Mouse (Mus musculus): ENCODE results near the gene Rnf39. TPM values are rescaled to one million over a fixed set of nuclear protein-coding genes. Genes with fewer than 3 reads are reported as not detected.

The Rnf39 gene
- under 1 TPM in 3 of 4 experiments, not detected in 1; 0.15 to 0.51 (median 0.17) TPM for total RNA-seq (2022)

DNA sequence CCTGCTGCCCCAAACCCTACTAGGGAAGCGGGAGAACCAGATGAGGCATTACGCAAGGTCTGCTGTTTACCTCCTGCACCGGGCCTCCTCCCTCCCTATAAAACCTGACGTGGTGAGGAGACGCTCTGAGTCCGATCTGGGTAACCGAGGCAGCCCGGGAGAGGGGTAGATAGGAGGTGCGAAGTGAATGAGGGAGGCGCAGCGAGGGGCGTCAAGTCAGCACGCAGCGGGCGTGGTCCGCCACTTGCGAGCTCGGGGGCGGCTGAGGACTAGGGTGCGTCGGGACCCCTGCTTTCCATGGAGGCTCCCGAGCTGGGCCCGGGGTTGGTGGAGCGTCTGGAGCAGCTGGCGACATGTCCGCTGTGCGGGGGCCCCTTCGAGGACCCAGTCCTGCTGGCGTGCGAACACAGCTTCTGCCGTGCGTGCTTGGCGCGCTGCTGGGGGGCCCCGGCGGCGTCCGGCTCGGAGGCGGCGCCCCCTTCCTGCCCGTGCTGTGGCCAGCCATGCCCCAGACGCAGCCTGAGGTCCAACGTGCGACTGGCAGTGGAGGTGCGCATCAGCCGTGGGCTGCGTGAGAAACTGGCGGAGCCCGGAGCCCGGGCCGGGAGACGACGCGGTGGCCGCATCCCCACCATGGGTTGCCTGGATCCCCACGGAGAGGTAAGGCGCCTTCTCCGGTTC, at the start of gene Rnf39:
TSS of gene Rnf39 (plus strand) at position 128 of the 681 bp plus-strand sequence.
- DNase-seq = no peak

DNA sequence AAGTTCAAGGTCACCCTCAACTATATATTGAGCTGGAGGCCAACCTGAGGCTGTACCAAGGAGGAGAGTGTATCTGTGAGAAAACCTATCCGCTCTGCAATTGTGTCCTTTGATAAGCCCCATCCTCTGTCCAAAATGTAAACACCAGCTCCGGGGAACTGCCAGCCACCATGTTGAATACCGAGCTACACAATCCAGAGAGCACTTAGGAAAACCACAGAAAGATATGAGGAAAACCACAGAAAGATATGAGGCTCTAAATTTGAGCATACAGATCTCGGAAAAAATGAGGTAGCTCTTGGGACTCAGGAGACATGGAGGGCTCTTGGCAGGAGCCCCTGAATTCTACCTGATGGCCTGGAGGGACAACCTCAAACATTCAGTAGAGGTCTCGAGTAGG, 49.3 kb upstream of the Rnf39 start:
- no peak for DNase-seq

GRCm38 (mm10) chr17:36896583-36896982, 46.1 kb upstream of the Rnf39 start:
- no peak for DNase-seq

GRCm38 (mm10) chr17:36897065-36897464, 45.7 kb upstream of the Rnf39 start:
- DNase-seq = no peak

DNA sequence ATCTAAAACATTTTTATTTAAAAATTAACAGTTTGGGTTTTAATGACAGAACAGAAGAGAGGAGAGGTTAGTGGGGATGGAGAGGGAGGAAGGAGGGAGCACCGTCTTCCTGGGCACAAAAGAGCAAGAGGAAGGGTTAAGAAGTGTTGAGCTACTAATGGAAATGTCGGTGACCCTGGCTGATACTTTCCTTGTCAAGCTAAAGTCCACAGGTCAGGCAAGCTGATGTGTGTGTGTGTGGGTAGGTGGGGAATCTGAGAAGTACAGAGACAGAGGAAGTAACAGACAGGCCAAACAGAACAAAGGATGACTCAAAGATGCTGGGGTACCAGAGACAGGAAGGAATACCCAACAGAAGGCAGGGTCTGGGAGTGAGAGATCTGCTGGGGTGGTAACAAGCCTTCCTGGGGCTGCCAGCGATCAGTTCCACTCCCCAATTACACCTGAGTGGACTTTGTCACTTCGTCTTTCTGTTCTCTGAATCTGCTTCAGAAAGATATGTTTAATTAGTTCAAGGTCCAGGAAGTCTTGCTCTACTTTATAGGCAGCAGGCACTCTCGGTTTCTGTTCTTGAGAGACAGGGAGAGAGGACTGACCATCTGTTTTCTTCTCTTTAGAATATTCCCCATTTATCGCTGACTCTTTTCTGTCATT, 45.0 kb upstream of the Rnf39 start, which contains the start of gene Trim31:
TSS of gene Trim31 (plus strand) at position 567 of the 654 bp plus-strand sequence.
- no peak for DNase-seq

- DNase-seq = no peak
Observed at GRCm38 (mm10) chr17:36899376-36899775, 43.3 kb upstream of the Rnf39 start.

GRCm38 (mm10) chr17:36900001-36900400, 42.7 kb upstream of the Rnf39 start:
- DNase-seq = no peak

DNA sequence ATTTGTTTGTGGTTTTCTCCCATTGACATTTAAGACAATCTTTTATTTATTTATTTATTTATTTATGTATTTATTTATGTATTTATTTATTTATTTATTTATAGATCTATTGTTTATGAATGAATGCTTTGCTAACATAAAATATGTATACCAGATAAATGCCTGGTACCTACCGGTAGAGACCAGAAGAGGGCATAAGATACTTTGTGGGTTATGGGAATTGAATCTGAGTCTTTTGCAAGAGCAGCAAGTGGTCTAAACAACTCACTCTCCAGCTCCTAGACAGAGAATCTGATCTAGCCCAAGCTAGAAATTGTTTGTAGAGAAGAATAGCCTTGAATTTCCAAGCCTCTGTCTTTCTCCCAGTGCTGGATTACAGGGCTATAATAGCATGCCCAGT, 42.0 kb upstream of the Rnf39 start:
- DNase-seq = no peak

DNA sequence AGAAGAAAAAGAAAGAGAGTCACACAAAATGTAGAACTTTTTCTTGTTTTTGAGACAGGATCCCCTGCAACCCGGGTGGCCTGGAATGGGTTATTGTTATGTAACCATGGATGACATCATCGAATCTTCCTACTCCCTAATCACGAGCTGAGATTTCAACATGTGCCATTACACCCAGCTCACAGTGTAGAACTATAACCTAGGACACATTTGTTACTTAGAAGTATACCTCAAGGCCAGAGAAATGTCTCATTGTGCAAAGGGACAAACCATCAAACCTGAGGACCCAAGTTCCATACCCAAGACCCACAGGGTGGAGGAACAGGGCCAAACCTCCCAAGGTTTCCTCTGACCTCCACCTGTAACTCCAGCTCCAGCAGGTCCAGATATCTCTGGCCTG, 39.1 kb upstream of the Rnf39 start:
- no peak for DNase-seq

DNA sequence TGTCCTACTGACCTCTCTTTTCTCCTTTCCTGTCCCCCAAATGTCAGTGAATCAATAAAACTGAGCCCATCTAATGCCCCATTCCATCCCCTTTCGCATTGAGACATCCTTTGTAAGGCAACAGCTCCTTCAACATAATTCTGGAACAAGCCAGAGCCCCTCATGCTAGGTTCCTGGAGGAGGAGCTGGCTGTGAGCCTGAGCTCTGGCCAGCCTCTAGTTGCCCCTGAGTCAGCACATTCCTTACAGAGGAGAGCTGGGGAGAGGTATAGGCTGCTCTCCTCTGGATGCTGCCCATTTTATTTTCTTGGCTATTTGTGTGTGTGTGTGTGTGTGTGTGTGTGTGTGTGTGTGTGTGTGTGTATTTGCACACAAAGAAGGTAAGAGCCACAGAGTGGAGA, 34.5 kb upstream of the Rnf39 start:
- DNase-seq = no peak

- DNase-seq = no peak
Observed at GRCm38 (mm10) chr17:36909802-36910201, 32.9 kb upstream of the Rnf39 start.

DNA sequence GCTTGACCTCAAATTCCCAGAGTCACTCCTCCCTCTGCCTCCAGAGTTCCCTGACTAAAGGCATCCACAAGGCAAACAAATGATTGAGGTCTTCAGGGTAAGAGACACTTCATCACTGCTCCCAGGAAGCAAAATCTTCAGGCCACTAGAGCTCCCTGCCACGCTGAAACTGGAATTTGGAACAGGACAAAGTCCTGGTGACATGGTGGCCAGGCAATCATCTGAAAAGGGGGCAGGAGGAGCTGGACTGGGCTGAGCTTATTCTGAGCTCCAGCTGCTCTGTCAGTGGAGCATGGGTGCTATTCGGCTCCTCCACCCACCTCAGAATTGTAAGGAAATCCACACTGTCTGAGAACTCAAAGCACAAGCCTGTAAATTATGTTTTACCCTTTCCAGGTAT, 30.7 kb upstream of the Rnf39 start:
- DNase-seq = no peak

- no peak for DNase-seq
Observed at GRCm38 (mm10) chr17:36914108-36914507, 28.6 kb upstream of the Rnf39 start.

GRCm38 (mm10) chr17:36915076-36915475, 27.6 kb upstream of the Rnf39 start:
- DNase-seq = no peak

- DNase-seq = peak; percentile 84
Observed at GRCm38 (mm10) chr17:36920239-36920638, 22.5 kb upstream of the Rnf39 start.

GRCm38 (mm10) chr17:36922715-36923114, 20.0 kb upstream of the Rnf39 start:
- no peak for DNase-seq

GRCm38 (mm10) chr17:36923491-36923890, 19.2 kb upstream of the Rnf39 start:
- DNase-seq = no peak

- DNase-seq = peak; percentile 53
Observed at GRCm38 (mm10) chr17:36927496-36928120, 15.1 kb upstream of the Rnf39 start.

- no peak for DNase-seq
Observed at GRCm38 (mm10) chr17:36929236-36929932, 13.3 kb upstream of the Rnf39 start.

DNA sequence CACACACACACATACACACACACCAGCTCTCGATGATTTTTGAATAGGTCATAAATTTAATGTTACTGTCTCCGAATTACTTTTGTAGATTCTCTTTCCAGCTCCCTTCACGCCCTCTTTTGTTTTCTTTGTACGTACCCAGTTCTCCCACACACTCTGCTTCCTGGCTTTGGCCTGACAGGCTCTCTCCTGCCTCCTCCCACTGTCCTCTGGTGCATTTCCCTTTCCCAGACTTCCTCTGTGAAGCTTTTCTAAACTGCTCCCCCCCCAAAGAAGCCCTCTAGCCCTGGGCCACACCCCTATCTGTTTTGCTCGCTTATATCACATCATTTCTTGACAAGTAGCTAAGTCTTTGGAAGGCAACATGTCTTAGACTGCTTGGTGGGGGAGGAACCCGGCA, 12.5 kb upstream of the Rnf39 start:
- DNase-seq = no peak

DNA sequence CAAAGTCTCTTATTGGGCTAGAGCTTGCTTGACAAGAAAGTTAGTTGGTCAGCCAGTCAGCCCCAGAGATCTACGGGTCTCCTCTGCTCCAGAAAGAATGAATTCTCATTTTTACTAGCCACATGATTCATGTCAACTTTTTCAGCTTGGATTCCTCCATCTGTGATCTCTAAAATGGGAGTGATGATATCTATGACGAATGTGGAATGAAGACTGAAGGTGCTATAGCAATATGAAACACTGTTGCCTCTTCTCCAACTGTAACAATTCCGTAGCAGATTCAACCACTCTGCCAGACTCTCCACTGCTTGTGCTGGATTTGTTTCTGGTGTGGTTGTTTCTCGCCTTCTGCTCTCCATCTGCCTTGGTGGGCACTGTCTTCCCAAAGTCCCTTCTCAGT, 11.6 kb upstream of the Rnf39 start:
- no peak for DNase-seq

DNA sequence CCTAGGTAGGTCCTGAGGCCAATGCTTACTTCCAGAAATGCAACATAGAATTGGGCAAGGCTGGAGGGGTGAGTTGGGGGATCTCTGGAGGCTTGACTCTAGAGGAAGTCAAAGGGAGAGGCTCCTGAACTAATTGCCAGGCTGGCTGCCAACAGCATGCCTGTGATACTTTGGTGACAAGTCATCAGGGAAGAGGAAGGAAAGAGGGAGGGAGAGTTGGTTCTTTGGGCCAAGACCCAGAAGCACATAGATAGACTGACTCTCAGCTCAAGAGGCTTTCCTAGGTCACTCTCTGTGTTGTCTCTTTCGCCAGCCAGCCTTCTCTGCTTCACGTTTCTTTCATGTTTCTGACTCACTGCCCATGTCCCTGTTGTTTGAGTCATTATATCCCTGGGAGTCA, 10.9 kb upstream of the Rnf39 start:
- peak; percentile 65 for DNase-seq

- peak; percentile 66 for DNase-seq
Observed at GRCm38 (mm10) chr17:36938056-36938455, 4.7 kb upstream of the Rnf39 start.

Measured in adrenal gland, adult 8-10 months (tissue).